Mouse (Mus musculus) liver, embryonic 14.5 days (tissue): ENCODE data around the gene Plekha5. TPM values are rescaled to one million over a fixed set of nuclear protein-coding genes. Genes with fewer than 3 reads are reported as not detected.

ENCODE experiments used
- ATAC-seq: fragments of 200-750 bp; cut with Nextera tagmentation; 2 replicates; pipeline ENCODE4 v1.8.0; 2017; ENCODE audit warnings: moderate number of reproducible peaks, mild to moderate bottlenecking, moderate library complexity; ENCODE audit not compliant: insufficient read depth
- DNase-seq, 3 experiments: peaks; one replicate each; pipeline ENCODE4 v3.0.0-alpha.2; 2012 to 2013; ENCODE audit warnings: low read depth in 3 of 3, low spot score in 3 of 3
- H3K27ac ChIP-seq: fragments of 300-500 bp; sonication (generic); 2 replicates; pipeline ENCODE4 v1.5.1; 2014; ENCODE audit warnings: moderate library complexity, mild to moderate bottlenecking, control low read depth, inconsistent platforms
- H3K27me3 ChIP-seq: fragments of 300-500 bp; sonication (generic); 2 replicates; pipeline ENCODE4 v1.6.1; 2014; ENCODE audit warnings: mild to moderate bottlenecking, low read length, moderate library complexity; ENCODE audit not compliant: control insufficient read depth, insufficient read depth
- H3K36me3 ChIP-seq: fragments of 300-500 bp; sonication (generic); replicated peaks from 2 replicates; pipeline ENCODE4 v1.6.1; 2014; ENCODE audit warnings: low read depth; ENCODE audit not compliant: control insufficient read depth, insufficient read depth
- H3K4me1 ChIP-seq, 2 experiments: fragments of 200-500 bp in 1 of 2; fragments of 300-500 bp in 1 of 2; sonication (generic) in 1 of 2; replicated peaks; 2 replicates each; pipeline ENCODE4 v1.6.1; 2012 to 2014; ENCODE audit warnings: antibody characterized with exemption in 1 of 2, inconsistent platforms in 1 of 2, low read length in 1 of 2; ENCODE audit not compliant: control insufficient read depth in 2 of 2, insufficient read depth in 2 of 2
- H3K4me2 ChIP-seq: fragments of 300-500 bp; sonication (generic); 2 replicates; pipeline ENCODE4 v1.6.1; 2014; ENCODE audit warnings: low read depth, mild to moderate bottlenecking, control low read depth, moderate library complexity
- H3K4me3 ChIP-seq, 2 experiments: fragments of 200-500 bp in 1 of 2; fragments of 300-500 bp in 1 of 2; sonication (generic) in 1 of 2; 2 replicates each; pipeline ENCODE4 v1.5.1; 2012 to 2014; ENCODE audit warnings: low read depth in 2 of 2, low read length in 2 of 2, mild to moderate bottlenecking in 2 of 2, control low read depth in 1 of 2, inconsistent platforms in 1 of 2, moderate library complexity in 1 of 2; ENCODE audit not compliant: insufficient read depth in 1 of 2
- H3K9ac ChIP-seq: fragments of 300-500 bp; sonication (generic); replicated peaks from 2 replicates; pipeline ENCODE4 v1.6.1; 2014; ENCODE audit warnings: mild to moderate bottlenecking, control low read depth, moderate library complexity
- H3K9me3 ChIP-seq: fragments of 300-500 bp; sonication (generic); 2 replicates; pipeline ENCODE4 v1.6.1; 2016; ENCODE audit warnings: low read length, mixed read lengths; ENCODE audit not compliant: control insufficient read depth
- CTCF ChIP-seq: IDR thresholded peaks from 2 replicates; pipeline ENCODE4 v1.5.1; 2016; ENCODE audit warnings: antibody characterized with exemption, low read depth, control low read depth
- EP300 ChIP-seq: IDR thresholded peaks from 2 replicates; pipeline ENCODE4 v1.6.1; 2016; ENCODE audit warnings: antibody characterized with exemption, low read depth
- WGBS: fragments of 180-500 bp; shearing (Covaris S2); extraction: QIAGEN DNeasy Blood & Tissue Kit; methylation state at CpG from one replicate; pipeline ENCODE4 v1.1.7; 2014; ENCODE audit not compliant: insufficient replicate concordance; 5-methylcytosine and 5-hydroxymethylcytosine counted together
- polyA plus RNA-seq, 2 experiments: library from polyadenylated mRNA; depleted of rRNA in 1 of 2; stranded (reverse) in 1 of 2; unstranded in 1 of 2; fragments of >200 nt; fragmentation: Nextera tagmentation in 1 of 2; extraction: Ambion mirVana in 1 of 2; gene quantifications; 2 replicates each; pipeline versions ENCODE4 v1.2.1 to v1.2.3; 2012 to 2014

The Plekha5 gene
- polyA plus RNA-seq, 2 experiments: 3.6 to 6.0 TPM

GRCm38 (mm10) chr6:140633616-140634015, 209.8 kb downstream of the Plekha5 start:
- TF ChIP-seq CTCF (no peak), EP300 (no peak)

GRCm38 (mm10) chr6:140636290-140636689, 212.4 kb downstream of the Plekha5 start:
- H3K4me2 ChIP-seq: no peak overlapping the region

More at GRCm38 (mm10) chr6:140633616-140634015, 209.8 kb downstream of the Plekha5 start:
- 81% methylated on average over 8 of the region's 8 CpGs for WGBS
- Histone ChIP-seq H3K27ac (no peak overlapping the region), H3K36me3 (peaks cover 8% of the 10 kb centered on the region; the same call in 1 of the 2 replicates), H3K4me1 (no peaks in the 10 kb centered on the region; a peak in 1 of 4 replicates), H3K4me2 (no peak overlapping the region), H3K4me3 (no peak overlapping the region), H3K9me3 (no peaks in the 10 kb centered on the region), H3K27me3 (no peaks in the 10 kb centered on the region), H3K9ac (no peak overlapping the region)
- ATAC-seq (no peak), DNase-seq (no peak)

GRCm38 (mm10) chr6:140642010-140642409, 218.2 kb downstream of the Plekha5 start:
- peaks cover 15% of the 10 kb centered on the region for H3K36me3 ChIP-seq
- no peak for TF ChIP-seq CTCF
- no peak for TF ChIP-seq EP300
- DNase-seq (no peak), ATAC-seq (no peak)
- no peak overlapping the region for H3K4me3 ChIP-seq
- no peaks in the 10 kb centered on the region for H3K9me3 ChIP-seq
- no peak overlapping the region for H3K9ac ChIP-seq
- WGBS: 83% methylated on average over 7 of the region's 7 CpGs
- H3K4me2 ChIP-seq: no peak overlapping the region
- no peaks in the 10 kb centered on the region for H3K4me1 ChIP-seq
- no peaks in the 10 kb centered on the region for H3K27me3 ChIP-seq
- H3K27ac ChIP-seq: no peak overlapping the region

More at GRCm38 (mm10) chr6:140636290-140636689, 212.4 kb downstream of the Plekha5 start:
- H3K36me3 ChIP-seq: peaks cover 15% of the 10 kb centered on the region; the same call in 1 of the 2 replicates
- H3K27ac ChIP-seq: no peak overlapping the region
- DNase-seq (no peak), ATAC-seq (no peak)
- no peak overlapping the region for H3K4me3 ChIP-seq
- no peak for TF ChIP-seq EP300
- TF ChIP-seq CTCF: no peak
- no peaks in the 10 kb centered on the region for H3K27me3 ChIP-seq
- 72% methylated on average over 4 of the region's 4 CpGs for WGBS
- H3K4me1 ChIP-seq: no peaks in the 10 kb centered on the region; a peak in 1 of 4 replicates
- H3K9ac ChIP-seq: no peak overlapping the region
- no peaks in the 10 kb centered on the region for H3K9me3 ChIP-seq

- Histone ChIP-seq H3K9ac (no peak overlapping the region), H3K36me3 (peaks cover 17% of the 10 kb centered on the region), H3K4me2 (no peak overlapping the region), H3K9me3 (no peaks in the 10 kb centered on the region), H3K27ac (no peak overlapping the region), H3K4me1 (no peaks in the 10 kb centered on the region), H3K4me3 (no peak overlapping the region), H3K27me3 (no peaks in the 10 kb centered on the region)
- TF ChIP-seq EP300 (no peak), CTCF (no peak)
- DNase-seq: no peak
- WGBS: 85% methylated on average over 12 of the region's 12 CpGs
- no peak for ATAC-seq
Observed at GRCm38 (mm10) chr6:140642655-140643054, 218.8 kb downstream of the Plekha5 start.

GRCm38 (mm10) chr6:140645931-140646330, 222.1 kb downstream of the Plekha5 start:
- ATAC-seq: no peak
- no peak for DNase-seq
- H3K4me1 ChIP-seq: no peaks in the 10 kb centered on the region
- H3K36me3 ChIP-seq: peaks cover 13% of the 10 kb centered on the region
- TF ChIP-seq EP300 (no peak), CTCF (no peak)
- H3K27ac ChIP-seq: no peak overlapping the region
- no peaks in the 10 kb centered on the region for H3K27me3 ChIP-seq
- H3K9ac ChIP-seq: no peak overlapping the region
- H3K4me3 ChIP-seq: no peak overlapping the region
- no peaks in the 10 kb centered on the region for H3K9me3 ChIP-seq
- no peak overlapping the region for H3K4me2 ChIP-seq

Other genes with a start within 250 kb of the Plekha5 start
- 8.0 and 10.7 TPM in 2 replicates for gene Aebp2, start 198.6 kb downstream of the Plekha5 start, polyA plus RNA-seq (2012; rRNA removed)
- 3.3 TPM in 2 replicates for gene Aebp2, start 198.6 kb downstream of the Plekha5 start, polyA plus RNA-seq (2014; fragmentation: Nextera tagmentation; extraction: Ambion mirVana)